Mouse (Mus musculus) hindbrain, embryonic 13.5 days (tissue): ENCODE results near the gene Cbx1. TPM values are rescaled to one million over a fixed set of nuclear protein-coding genes. Genes with fewer than 3 reads are reported as not detected.
"Not testable (repeated sequence)": the region's sequence is repeated elsewhere in the genome, so short reads cannot be mapped to it uniquely, and the experiment has no call there.

Experiments
- ATAC-seq: fragments of 200-750 bp; cut with Nextera tagmentation; 2 replicates; pipeline ENCODE4 v1.8.0; 2017; ENCODE audit warnings: moderate TSS enrichment; ENCODE audit not compliant: low FRiP score
- H3K27ac ChIP-seq: fragments of 300-500 bp; sonication (generic); 2 replicates; pipeline ENCODE4 v1.5.1; 2015; ENCODE audit warnings: inconsistent platforms, mild to moderate bottlenecking, moderate library complexity
- H3K27me3 ChIP-seq: fragments of 300-500 bp; sonication (generic); 2 replicates; pipeline ENCODE4 v1.6.1; 2015; ENCODE audit warnings: mild to moderate bottlenecking, inconsistent platforms
- H3K36me3 ChIP-seq: fragments of 300-500 bp; sonication (generic); 2 replicates; pipeline ENCODE4 v1.6.1; 2015; ENCODE audit warnings: mild to moderate bottlenecking, inconsistent platforms
- H3K4me1 ChIP-seq: fragments of 300-500 bp; sonication (generic); replicated peaks from 2 replicates; pipeline ENCODE4 v1.6.1; 2015; ENCODE audit warnings: inconsistent platforms
- H3K4me2 ChIP-seq: fragments of 300-500 bp; sonication (generic); 2 replicates; pipeline ENCODE4 v1.6.1; 2015; ENCODE audit warnings: inconsistent platforms, mild to moderate bottlenecking, moderate library complexity
- H3K4me3 ChIP-seq: fragments of 300-500 bp; sonication (generic); 2 replicates; pipeline ENCODE4 v1.5.1; 2015; ENCODE audit warnings: mild to moderate bottlenecking, inconsistent platforms
- H3K9ac ChIP-seq: fragments of 300-500 bp; sonication (generic); 2 replicates; pipeline ENCODE4 v1.6.1; 2015; ENCODE audit warnings: mild to moderate bottlenecking, inconsistent platforms
- H3K9me3 ChIP-seq: fragments of 300-500 bp; sonication (generic); 2 replicates; pipeline ENCODE4 v1.6.1; 2016; ENCODE audit warnings: inconsistent platforms
- WGBS: fragments of 180-500 bp; shearing (Covaris S2); methylation state at CpG from one replicate; pipeline ENCODE4 v1.1.7; 2015; 5-methylcytosine and 5-hydroxymethylcytosine counted together
- polyA plus RNA-seq: library from polyadenylated mRNA; unstranded; fragments of >200 nt; fragmentation: Nextera tagmentation; extraction: Ambion mirVana; gene quantifications from 2 replicates; pipeline ENCODE4 v1.2.1, GENCODE M21; 2015

The Cbx1 gene
- polyA plus RNA-seq, 1 experiment from 2014 or later, result 108 TPM

- Histone ChIP-seq H3K4me1 (peaks cover 29% of the 10 kb centered on the region), H3K27ac (no peak overlapping the region), H3K9me3 (no peaks in the 10 kb centered on the region), H3K36me3 (peaks cover 11% of the 10 kb centered on the region), H3K4me2 (no peak overlapping the region), H3K4me3 (no peak overlapping the region), H3K9ac (no peak overlapping the region), H3K27me3 (no peaks in the 10 kb centered on the region)
- 68% methylated on average over 4 of the region's 4 CpGs for WGBS
- no peak for ATAC-seq
These were observed 42.6 kb downstream of the Cbx1 start for GRCm38 (mm10) chr11:96831516-96831915.

GRCm38 (mm10) chr11:96832541-96832940 lies 43.6 kb downstream of the Cbx1 start:
- H3K36me3 ChIP-seq, result peaks cover 4% of the 10 kb centered on the region; the same call in 1 of the 2 replicates
- no peaks in the 10 kb centered on the region for H3K27me3 ChIP-seq
- H3K9ac ChIP-seq, result no peak overlapping the region
- 89% methylated on average over 3 of the region's 3 CpGs for WGBS
- no peak overlapping the region for H3K4me2 ChIP-seq
- ATAC-seq, result no peak
- H3K4me1 ChIP-seq, result peaks cover 19% of the 10 kb centered on the region
- no peak overlapping the region for H3K27ac ChIP-seq
- no peak overlapping the region for H3K4me3 ChIP-seq
- no peaks in the 10 kb centered on the region for H3K9me3 ChIP-seq

GRCm38 (mm10) chr11:96832973-96833372 lies 44.0 kb downstream of the Cbx1 start:
- H3K27ac ChIP-seq, result no peak overlapping the region
- peaks cover 15% of the 10 kb centered on the region for H3K4me1 ChIP-seq
- H3K4me2 ChIP-seq, result no peak overlapping the region
- WGBS, result 70% methylated on average over 2 of the region's 2 CpGs
- H3K36me3 ChIP-seq, result 0 out of 2 replicates have a peak, but pooled peaks cover under 1% of the 10 kb centered on the region
- no peaks in the 10 kb centered on the region for H3K27me3 ChIP-seq
- H3K9ac ChIP-seq, result no peak overlapping the region
- H3K9me3 ChIP-seq, result no peaks in the 10 kb centered on the region
- ATAC-seq, result no peak
- H3K4me3 ChIP-seq, result no peak overlapping the region

- H3K27me3 ChIP-seq, result no peaks in the 10 kb centered on the region
- no peak overlapping the region for H3K4me3 ChIP-seq
- no peak overlapping the region for H3K27ac ChIP-seq
- no peak for ATAC-seq
- no peaks in the 10 kb centered on the region for H3K36me3 ChIP-seq
- H3K4me2 ChIP-seq, result no peak overlapping the region
- 100% methylated on average over 1 of the region's 1 CpGs for WGBS
- H3K9me3 ChIP-seq, result no peaks in the 10 kb centered on the region
- H3K4me1 ChIP-seq, result peaks cover 4% of the 10 kb centered on the region
- no peak overlapping the region for H3K9ac ChIP-seq
These were observed 45.2 kb downstream of the Cbx1 start for GRCm38 (mm10) chr11:96834127-96834526.

- Histone ChIP-seq H3K27me3 (no peaks in the 10 kb centered on the region), H3K27ac (no peak overlapping the region), H3K4me1 (peaks cover 3% of the 10 kb centered on the region; the same call in 1 of the 2 replicates), H3K36me3 (no peaks in the 10 kb centered on the region), H3K9me3 (no peaks in the 10 kb centered on the region), H3K9ac (no peak overlapping the region), H3K4me2 (no peak overlapping the region), H3K4me3 (no peak overlapping the region)
- WGBS, result 35% methylated on average over 9 of the region's 9 CpGs
- no peak for ATAC-seq
These were observed 48.4 kb downstream of the Cbx1 start for GRCm38 (mm10) chr11:96837298-96837697.

GRCm38 (mm10) chr11:96838341-96838740 lies 49.4 kb downstream of the Cbx1 start:
- no peak overlapping the region for H3K4me2 ChIP-seq
- H3K27ac ChIP-seq, result no peak overlapping the region
- WGBS, result 69% methylated on average over 4 of the region's 4 CpGs
- no peaks in the 10 kb centered on the region for H3K36me3 ChIP-seq
- H3K4me3 ChIP-seq, result no peak overlapping the region
- no peaks in the 10 kb centered on the region for H3K27me3 ChIP-seq
- no peak overlapping the region for H3K9ac ChIP-seq
- peaks cover 3% of the 10 kb centered on the region; the same call in 1 of the 2 replicates for H3K4me1 ChIP-seq
- no peaks in the 10 kb centered on the region for H3K9me3 ChIP-seq
- ATAC-seq, result no peak

- H3K9me3 ChIP-seq, result no peaks in the 10 kb centered on the region
- H3K4me3 ChIP-seq, result no peak overlapping the region
- H3K27ac ChIP-seq, result no peak overlapping the region
- peaks cover 3% of the 10 kb centered on the region; the same call in 1 of the 2 replicates for H3K4me1 ChIP-seq
- no peaks in the 10 kb centered on the region for H3K27me3 ChIP-seq
- no peaks in the 10 kb centered on the region for H3K36me3 ChIP-seq
- no peak for ATAC-seq
- no peak overlapping the region for H3K4me2 ChIP-seq
- no peak overlapping the region for H3K9ac ChIP-seq
- WGBS, result 79% methylated on average over 7 of the region's 7 CpGs
These were observed 50.5 kb downstream of the Cbx1 start for GRCm38 (mm10) chr11:96839428-96839827.

GRCm38 (mm10) chr11:96839877-96840276 lies 51.0 kb downstream of the Cbx1 start:
- Histone ChIP-seq H3K9ac (0 out of 2 replicates have a peak overlapping the region, but pooled peaks have one; percentile 13), H3K4me1 (peaks cover 3% of the 10 kb centered on the region; the same call in 1 of the 2 replicates), H3K27me3 (no peaks in the 10 kb centered on the region), H3K4me2 (no peak overlapping the region), H3K9me3 (no peaks in the 10 kb centered on the region), H3K27ac (no peak overlapping the region), H3K36me3 (no peaks in the 10 kb centered on the region), H3K4me3 (no peak overlapping the region)
- WGBS, result 74% methylated on average over 3 of the region's 3 CpGs
- no peak for ATAC-seq

- H3K4me1 ChIP-seq, result peaks cover 3% of the 10 kb centered on the region; the same call in 1 of the 2 replicates
- H3K27ac ChIP-seq, result no peak overlapping the region; the same call in 1 of the 2 replicates
- H3K36me3 ChIP-seq, result no peaks in the 10 kb centered on the region
- H3K9me3 ChIP-seq, result no peaks in the 10 kb centered on the region
- ATAC-seq, result no peak
- no peaks in the 10 kb centered on the region for H3K27me3 ChIP-seq
- H3K4me2 ChIP-seq, result no peak overlapping the region
- WGBS, result 47% methylated on average over 8 of the region's 8 CpGs
- no peak overlapping the region for H3K4me3 ChIP-seq
- H3K9ac ChIP-seq, result 0 out of 2 replicates have a peak overlapping the region, but pooled peaks have one; percentile 13
These were observed 51.4 kb downstream of the Cbx1 start for GRCm38 (mm10) chr11:96840290-96840689.

GRCm38 (mm10) chr11:96843627-96844026 lies 54.7 kb downstream of the Cbx1 start:
- no peak overlapping the region for H3K9ac ChIP-seq
- H3K9me3 ChIP-seq, result no peaks in the 10 kb centered on the region
- H3K4me2 ChIP-seq, result no peak overlapping the region
- H3K36me3 ChIP-seq, result no peaks in the 10 kb centered on the region
- H3K4me3 ChIP-seq, result no peak overlapping the region
- WGBS, result 57% methylated on average over 3 of the region's 3 CpGs
- peaks cover 3% of the 10 kb centered on the region; the same call in 1 of the 2 replicates for H3K4me1 ChIP-seq
- no peaks in the 10 kb centered on the region for H3K27me3 ChIP-seq
- no peak for ATAC-seq
- no peak overlapping the region for H3K27ac ChIP-seq

GRCm38 (mm10) chr11:96847240-96847639 lies 58.3 kb downstream of the Cbx1 start:
- no peak overlapping the region for H3K27ac ChIP-seq
- WGBS, result 47% methylated on average over 3 of the region's 3 CpGs
- H3K9me3 ChIP-seq, result no peaks in the 10 kb centered on the region
- no peak overlapping the region for H3K4me2 ChIP-seq
- no peak overlapping the region for H3K9ac ChIP-seq
- peaks cover 18% of the 10 kb centered on the region for H3K27me3 ChIP-seq
- peaks cover 11% of the 10 kb centered on the region for H3K4me1 ChIP-seq
- no peak for ATAC-seq
- H3K36me3 ChIP-seq, result no peaks in the 10 kb centered on the region
- H3K4me3 ChIP-seq, result no peak overlapping the region

GRCm38 (mm10) chr11:96848694-96849093 lies 59.8 kb downstream of the Cbx1 start:
- H3K4me1 ChIP-seq, result peaks cover 11% of the 10 kb centered on the region
- H3K4me3 ChIP-seq, result no peak overlapping the region
- H3K4me2 ChIP-seq, result no peak overlapping the region
- peaks cover 18% of the 10 kb centered on the region for H3K27me3 ChIP-seq
- no peak overlapping the region for H3K27ac ChIP-seq
- H3K9ac ChIP-seq, result no peak overlapping the region
- WGBS, result 48% methylated on average over 9 of the region's 9 CpGs
- no peaks in the 10 kb centered on the region for H3K36me3 ChIP-seq
- H3K9me3 ChIP-seq, result no peaks in the 10 kb centered on the region
- no peak for ATAC-seq

GRCm38 (mm10) chr11:96849145-96849544 lies 60.2 kb downstream of the Cbx1 start:
- H3K4me2 ChIP-seq, result peak overlapping the region; percentile 67
- H3K36me3 ChIP-seq, H3K9me3 ChIP-seq, H3K27ac ChIP-seq, ATAC-seq, H3K9ac ChIP-seq: not testable (repeated sequence)
- peak overlapping the region; percentile 44; the same call in 1 of the 2 replicates for H3K4me3 ChIP-seq
- WGBS, result 67% methylated on average over 5 of the region's 5 CpGs
- peaks cover 18% of the 10 kb centered on the region for H3K27me3 ChIP-seq
- H3K4me1 ChIP-seq, result peaks cover 11% of the 10 kb centered on the region
